Mouse (Mus musculus) right cerebral cortex, postnatal 36 days (tissue): ENCODE data around the gene Hoxb8.

Experiments used
- DNase-seq, 2 experiments: peaks; one replicate each; pipeline ENCODE4 v3.0.0; 2022; ENCODE audit warnings: low spot score in 2 of 2, mixed read lengths in 1 of 2

Gene Hoxb8

DNA sequence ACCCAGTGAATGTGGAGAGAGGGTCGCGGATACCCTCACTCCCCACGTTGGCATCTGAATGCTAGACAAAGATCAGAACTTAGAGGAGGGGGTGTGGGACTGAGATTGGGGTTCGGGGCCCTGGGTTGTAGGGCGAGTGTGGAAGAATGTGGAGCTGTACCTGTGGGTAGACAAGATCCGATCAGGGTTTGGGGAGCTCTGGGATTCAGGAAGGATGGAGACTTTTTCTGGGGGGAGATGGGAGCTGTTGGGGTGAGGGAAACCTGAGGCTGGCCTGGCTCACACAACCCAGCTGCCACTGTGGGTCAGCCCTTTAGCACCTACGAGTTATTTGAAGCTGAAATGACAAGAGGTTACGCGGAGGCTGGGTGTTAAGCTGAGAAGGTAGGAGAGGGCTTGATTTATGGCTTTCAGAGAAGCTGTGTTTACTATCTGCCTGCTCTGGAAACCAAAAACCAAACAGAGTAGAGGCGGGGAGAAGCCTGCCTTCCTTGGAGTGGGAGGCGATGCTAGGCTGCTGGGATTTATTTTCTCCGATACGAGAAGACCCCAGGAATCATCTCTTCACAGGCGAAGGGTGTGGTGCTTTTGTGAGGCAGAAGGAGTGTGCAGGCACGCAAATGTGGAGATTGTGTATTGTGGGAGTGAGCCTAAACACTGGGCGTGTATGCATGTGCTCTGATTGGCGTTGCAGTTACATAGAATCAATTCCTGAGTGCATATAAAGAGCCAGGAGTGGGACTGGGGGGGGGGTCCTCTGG lies 51.7 kb downstream of the Hoxb8 start:
- DNase-seq: no peak

DNA sequence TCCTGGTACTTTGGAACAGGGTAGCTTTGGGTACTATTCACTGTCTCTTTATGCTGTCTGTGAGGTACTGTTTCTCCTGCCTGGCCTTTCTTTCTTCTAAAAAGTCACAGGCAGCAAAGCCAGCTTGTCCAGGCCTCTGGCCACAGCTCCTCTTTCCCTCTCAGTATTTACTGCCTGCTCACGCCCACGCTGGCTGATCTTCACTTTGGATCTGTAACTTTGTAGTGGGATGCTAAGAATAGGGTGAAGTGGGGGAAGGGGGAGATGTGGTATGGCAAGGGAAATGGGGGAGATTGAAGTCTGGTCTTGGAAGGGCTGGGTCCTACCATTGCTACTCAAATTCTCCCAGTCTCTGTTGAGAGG lies 52.3 kb downstream of the Hoxb8 start:
- DNase-seq: no peak
